Mouse (Mus musculus) cerebral cortex, adult 2 months (tissue): Measurements from ENCODE around the gene Npepl1.

Source experiments
- WGBS: fragments of 180-500 bp; shearing (Covaris S2); methylation state at CpG from one replicate; pipeline ENCODE4 v1.1.7; 2018; 5-methylcytosine and 5-hydroxymethylcytosine counted together

Gene Npepl1

DNA sequence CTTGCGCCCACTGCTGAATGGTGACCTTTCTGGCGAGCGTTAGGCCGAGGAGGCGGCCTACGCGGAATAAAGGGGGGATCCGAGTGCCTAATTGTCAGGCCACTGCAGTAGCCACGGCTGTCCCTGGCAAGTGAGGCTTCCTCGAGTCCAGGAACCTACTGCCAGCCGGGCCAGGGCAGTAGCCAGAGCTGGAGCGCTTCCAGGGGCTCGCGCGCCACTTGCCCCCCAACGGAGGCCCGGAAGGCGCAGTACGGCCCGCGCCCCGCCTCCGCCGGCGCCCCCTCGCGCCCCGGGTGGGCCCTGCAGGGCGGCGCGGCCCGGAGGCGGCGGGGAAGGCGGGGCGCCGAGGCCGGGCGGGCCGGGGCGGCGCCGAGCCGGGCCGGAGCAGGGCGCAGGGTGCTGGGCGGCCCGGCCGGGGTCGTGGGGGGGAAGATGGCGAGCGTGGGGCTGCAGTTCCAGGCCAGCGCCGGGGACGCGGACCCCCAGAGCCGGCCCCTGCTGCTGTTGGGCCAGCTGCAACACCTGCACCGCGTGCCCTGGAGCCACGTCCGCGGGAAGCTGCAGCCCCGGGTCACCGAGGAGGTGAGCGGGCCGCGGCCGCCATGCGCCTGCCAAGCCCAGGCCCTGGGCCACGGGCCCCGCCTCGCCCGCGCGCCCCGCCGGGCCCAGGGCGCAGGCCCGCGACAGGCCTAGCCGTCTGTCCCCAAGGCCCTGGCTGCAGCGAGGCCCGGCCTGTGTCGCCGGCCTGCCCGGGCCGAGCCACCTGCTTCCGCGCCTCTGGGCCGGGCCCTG, at the start of gene Npepl1:
TSS of gene Npepl1 (plus strand) at position 359 of the 792 bp plus-strand sequence.
- WGBS: 11% methylated on average over 87 of the region's 90 CpGs

DNA sequence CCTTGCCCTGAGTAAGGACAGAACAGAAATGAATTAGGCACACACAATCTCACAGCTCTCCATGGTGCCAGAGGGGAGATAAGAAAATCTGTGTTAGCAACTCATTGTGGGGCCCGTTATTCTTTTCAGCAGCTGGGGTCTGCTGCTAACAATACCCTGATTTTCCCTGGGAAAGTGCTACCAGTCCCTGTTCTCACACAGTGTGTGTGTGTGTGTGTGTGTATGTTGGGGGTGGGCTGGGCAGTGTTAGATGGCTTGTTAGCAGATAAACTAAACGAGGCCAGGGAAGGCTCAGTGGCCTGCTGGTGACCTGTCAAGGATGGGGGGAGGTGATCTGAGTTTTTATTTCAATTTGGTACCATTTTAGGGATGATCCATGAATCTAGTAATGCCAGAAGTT, 48.9 kb upstream of the Npepl1 start:
- 41% methylated on average over 2 of the region's 2 CpGs for WGBS

- 67% methylated on average over 6 of the region's 6 CpGs for WGBS
Observed at GRCm38 (mm10) chr2:174063074-174063473, 47.1 kb upstream of the Npepl1 start.

GRCm38 (mm10) chr2:174063527-174064211, 46.5 kb upstream of the Npepl1 start:
- 78% methylated on average over 9 of the region's 9 CpGs for WGBS

- WGBS: 62% methylated on average over 6 of the region's 6 CpGs
Observed at GRCm38 (mm10) chr2:174067793-174068419, 42.2 kb upstream of the Npepl1 start.

GRCm38 (mm10) chr2:174069532-174070049, 40.6 kb upstream of the Npepl1 start:
- 38% methylated on average over 3 of the region's 3 CpGs for WGBS

DNA sequence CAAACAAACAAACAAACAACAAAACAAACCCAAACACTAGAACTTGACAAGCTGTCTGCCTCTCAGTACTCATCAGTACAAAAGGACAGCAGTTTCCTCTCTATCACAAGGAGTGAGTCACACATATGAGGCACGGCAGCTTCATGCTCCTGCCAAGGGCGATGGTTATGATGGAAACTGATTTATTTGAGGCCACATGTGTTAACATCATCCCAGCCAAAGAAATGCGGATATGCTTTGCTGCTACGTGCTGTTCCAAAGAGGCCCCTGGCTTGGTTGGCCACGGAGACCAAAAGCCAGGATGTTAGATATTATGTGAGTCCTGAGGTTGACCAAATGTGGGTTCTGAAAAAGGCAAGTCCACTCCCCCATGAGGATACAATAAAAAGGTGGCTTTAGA, 38.7 kb upstream of the Npepl1 start:
- 90% methylated on average over 5 of the region's 5 CpGs for WGBS

DNA sequence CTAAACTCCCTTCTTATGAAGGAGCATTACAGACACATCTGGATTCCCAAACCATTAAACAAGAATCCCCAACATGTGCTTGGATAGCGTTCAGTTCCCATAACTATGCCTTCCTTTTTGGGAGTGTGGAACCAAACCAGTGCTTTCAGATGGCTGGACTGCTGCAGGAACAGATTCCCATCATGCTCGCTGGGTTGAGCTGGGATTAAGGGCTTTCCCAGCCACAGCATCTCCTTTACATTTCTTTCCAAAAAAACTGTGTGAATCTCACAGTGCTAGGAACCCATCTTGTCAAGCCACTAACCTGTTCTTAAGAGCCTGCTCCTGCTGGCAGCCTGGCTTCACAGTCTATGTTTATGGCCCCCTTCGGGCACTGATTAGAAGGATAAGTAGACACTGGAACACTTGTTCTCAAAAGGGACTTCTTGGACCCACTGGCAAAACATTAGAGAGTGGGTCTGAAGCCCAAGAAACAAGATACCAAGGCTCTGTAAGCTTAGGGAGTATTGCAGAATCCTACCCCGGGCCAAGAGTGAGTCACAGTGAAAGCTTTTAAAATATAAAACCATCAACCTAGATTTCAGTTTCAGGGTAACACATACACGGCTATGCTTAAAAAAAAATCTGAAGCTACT, 36.9 kb upstream of the Npepl1 start:
- 59% methylated on average over 5 of the region's 5 CpGs for WGBS

DNA sequence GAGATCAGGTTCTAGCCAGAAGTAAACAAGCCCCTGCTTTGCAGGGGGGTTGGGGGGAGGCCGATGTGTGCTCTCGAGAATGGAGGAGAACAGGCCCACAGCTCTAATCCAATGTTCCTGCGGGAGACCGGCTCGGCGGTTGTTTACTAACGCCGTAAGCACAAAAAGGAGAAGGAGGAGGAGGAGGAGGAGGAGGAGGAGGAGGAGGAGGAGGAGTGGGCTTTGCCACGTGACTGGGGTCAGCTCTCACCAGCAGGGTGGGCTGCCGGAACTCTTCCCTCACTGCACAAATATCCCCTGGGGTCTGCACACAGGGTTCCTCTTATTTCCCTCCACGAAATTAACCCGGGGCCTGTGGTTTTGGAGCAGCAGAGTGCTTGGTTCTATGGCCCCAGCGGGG, 35.5 kb upstream of the Npepl1 start:
- 13% methylated on average over 9 of the region's 13 CpGs for WGBS

DNA sequence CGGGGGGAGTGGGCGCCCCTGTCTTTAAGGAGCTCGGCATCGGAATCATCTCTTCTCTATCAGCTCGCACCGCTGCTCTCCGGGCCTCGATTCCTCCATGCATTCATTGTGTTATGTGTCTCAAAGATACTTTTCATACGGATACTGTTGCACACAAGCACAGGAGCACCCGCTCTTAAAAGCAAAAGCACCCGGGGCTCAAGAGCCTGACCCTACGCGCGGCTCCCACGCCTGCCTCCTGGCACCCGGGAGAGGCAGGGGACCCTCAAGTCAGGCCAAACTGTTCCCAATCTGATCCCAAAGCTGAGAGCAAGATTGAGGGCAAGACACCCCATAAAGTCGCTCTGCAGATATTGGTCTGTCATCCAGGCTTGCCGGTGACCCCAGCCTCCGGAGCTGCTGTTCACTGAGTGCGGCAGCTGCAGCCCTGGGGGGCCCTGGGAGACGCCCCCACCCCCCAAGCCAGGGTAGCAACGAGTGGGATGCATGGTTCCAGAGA, 35.0 kb upstream of the Npepl1 start:
- WGBS: 8% methylated on average over 22 of the region's 22 CpGs

- 2% methylated on average over 32 of the region's 32 CpGs for WGBS
Observed at GRCm38 (mm10) chr2:174075673-174076432, 34.3 kb upstream of the Npepl1 start, which contains the start of gene Stx16. Stx16 (plus strand) TSS chr2:174076308.

DNA sequence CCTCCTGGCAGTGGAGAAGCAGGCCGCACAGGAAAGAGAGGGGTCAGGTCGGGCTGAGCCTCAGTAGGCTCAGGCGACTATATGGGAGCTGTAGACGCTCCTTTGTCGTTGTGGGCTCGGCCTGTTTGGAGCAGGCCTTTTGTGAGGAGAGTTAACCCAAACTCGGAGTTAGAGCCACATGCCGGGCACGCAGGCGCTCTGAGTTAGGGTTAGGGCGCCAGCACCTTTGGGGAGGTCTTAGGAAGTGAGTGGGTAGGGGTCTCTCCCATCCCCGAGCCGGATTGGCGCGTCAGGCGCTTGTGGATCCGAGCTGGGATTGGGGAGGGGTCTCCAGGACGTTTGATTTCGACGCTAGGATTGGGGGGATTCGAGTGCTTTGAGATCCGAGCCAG, 33.7 kb upstream of the Npepl1 start:
- under 1% methylated on average over 22 of the region's 22 CpGs for WGBS

GRCm38 (mm10) chr2:174077004-174077695, 33.0 kb upstream of the Npepl1 start:
- 2% methylated on average over 19 of the region's 19 CpGs for WGBS

GRCm38 (mm10) chr2:174077776-174078338, 32.3 kb upstream of the Npepl1 start:
- 12% methylated on average over 11 of the region's 11 CpGs for WGBS

GRCm38 (mm10) chr2:174081833-174082232, 28.3 kb upstream of the Npepl1 start:
- WGBS: 89% methylated on average over 5 of the region's 5 CpGs

DNA sequence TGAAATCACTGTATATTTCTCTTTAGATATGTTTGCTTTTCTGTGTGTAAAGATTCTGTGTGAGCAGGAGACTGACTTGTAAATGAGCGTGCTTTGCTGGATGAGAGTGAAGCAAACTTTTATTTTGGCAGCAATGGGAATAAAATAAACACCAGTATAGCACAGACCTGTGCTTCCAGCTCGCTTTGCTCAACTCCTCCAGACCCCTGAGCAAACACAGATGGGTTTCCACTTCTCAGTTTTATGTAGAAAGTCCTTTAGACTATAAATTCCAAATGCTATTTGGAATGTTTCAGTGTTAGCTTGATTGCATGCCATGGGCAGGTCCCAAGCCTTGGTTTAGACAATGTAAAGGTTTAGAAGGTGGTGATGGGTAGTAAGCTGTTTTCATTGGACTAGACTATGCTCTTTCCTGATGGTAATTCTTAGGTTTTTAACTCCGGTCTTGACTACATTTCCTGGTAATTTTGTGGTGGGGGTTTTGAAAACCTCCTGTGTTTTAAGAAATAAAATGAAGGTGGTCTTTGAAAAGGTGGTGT, 27.7 kb upstream of the Npepl1 start:
- 72% methylated on average over 3 of the region's 3 CpGs for WGBS

DNA sequence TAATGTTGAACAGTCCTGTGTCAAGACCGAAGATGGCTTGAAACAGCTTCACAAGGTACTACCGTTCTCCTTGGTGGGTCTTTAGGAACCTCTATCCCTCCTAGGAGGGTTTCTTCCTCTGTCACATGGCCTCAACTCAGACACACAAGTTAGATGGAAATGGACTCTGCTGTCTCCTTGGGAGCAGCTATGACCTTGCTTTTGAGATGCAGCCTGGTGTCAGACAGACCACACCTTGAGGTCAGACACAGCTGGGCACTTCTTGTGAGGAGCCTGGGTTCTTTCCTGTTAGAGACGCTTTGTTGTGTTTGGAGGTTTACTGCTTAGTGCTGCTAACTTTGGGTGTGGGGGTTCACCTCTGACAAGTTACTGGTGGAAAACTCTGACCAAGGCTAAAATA, 15.1 kb upstream of the Npepl1 start:
- WGBS: 91% methylated on average over 3 of the region's 3 CpGs

DNA sequence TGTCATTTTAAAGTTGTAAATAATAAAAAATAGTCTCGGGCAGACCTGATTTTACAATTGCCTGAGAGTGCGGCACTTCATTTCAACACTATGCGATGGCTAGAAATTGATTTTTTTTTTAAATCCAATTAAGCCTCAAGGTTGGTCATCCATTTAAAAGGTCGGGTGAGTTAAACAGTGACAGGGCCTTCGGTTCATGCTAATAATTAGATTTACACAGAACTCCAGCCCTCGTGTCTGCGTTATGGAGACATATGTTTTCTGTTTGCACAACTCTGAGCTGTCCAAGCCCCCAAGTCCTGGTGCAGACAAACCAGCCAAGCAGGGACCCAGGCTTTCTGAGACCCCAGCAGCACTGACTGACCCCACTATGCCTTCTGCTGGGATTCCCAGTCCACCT, 7.8 kb upstream of the Npepl1 start:
- 93% methylated on average over 7 of the region's 7 CpGs for WGBS

DNA sequence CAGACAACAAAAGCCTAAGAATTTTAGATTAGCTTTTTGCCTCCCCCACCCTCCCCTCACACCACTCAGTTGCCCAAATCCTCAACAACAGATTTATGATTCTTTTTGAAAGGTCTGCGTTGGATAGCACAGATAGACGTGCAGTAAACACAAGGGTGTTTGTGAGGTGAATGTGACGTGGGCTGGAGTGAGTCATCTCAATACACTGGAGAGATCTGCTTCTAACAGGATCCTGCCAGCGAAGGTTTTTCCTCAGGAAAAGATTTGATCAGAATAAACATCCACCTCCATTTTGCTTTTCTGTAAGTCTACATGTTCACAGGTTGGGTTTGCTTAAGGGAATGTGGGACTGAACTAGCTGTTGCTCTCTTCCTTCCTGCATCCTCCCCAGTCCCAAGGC, 6.6 kb upstream of the Npepl1 start:
- 71% methylated on average over 4 of the region's 4 CpGs for WGBS

- WGBS: 90% methylated on average over 3 of the region's 3 CpGs
Observed at GRCm38 (mm10) chr2:174107375-174107774, 2.8 kb upstream of the Npepl1 start.
